Mouse (Mus musculus) stomach, postnatal 0 days (tissue): ENCODE results near the gene Nup160.

ENCODE experiments used
- CTCF ChIP-seq: IDR thresholded peaks from 2 replicates; pipeline ENCODE4 v1.5.1; 2016; ENCODE audit warnings: antibody characterized with exemption, low read depth, mild to moderate bottlenecking, moderate library complexity
- EP300 ChIP-seq: optimal IDR thresholded peaks from 2 replicates; pipeline ENCODE3; 2016; ENCODE audit warnings: antibody characterized with exemption

DNA sequence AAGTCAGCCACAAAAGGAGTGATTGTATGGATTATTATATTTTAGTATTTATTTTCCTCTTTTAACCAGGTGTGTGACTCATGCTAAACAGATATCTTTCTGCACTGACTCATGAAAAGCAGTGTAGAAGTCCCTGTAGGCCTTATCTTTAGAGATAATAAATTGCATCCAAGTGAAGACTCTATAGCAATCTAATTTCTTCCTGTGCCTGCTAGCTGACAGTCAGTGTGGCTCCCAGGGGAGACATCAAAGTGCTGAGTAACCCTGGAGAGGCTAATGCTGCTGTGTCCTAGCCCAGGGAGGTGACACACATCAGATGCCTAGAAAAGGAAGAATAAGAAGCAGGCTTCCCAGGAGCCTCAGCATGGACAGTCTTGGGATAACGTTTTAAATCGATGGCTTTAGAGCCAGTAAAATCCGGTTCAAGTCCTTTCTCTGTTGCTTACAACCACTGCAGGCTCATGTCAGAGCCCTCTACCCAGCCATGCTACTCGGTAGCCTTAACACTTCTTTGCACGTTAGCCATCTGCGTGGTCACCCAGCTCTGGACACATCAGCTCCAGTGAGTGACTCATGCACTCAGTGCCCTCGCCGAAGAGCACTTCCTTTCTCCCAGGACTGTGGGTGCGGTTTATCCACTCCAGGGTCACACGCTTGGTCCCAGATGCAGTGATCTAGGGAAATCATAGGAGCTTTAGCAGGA lies 35.9 kb upstream of the Nup160 start:
- no peak for TF ChIP-seq CTCF
- TF ChIP-seq EP300 = no peak
